In genomic region chr10:9497021-9497420, GRCm38 (mm10) we compare ENCODE assay signal across 22 mouse cellular contexts.
DNase-seq lines count a peak whose midpoint lies in the region; ATAC-seq and TF ChIP-seq lines count a peak whose summit lies in the region.
"Had no signal": no experiment of that assay in that cellular context is flagged by ENCODE, and none has a peak within 500 bp of the region (broad histone marks: within the 10 kb centered on the region; RNA-seq: fewer than 3 reads in every experiment).

No protein-coding gene starts in this region.

- no peak overlapping the region for H3K4me2 ChIP-seq in hindbrain, embryonic 16.5 days (ENCODE audit: low read length)
- H3K4me2 ChIP-seq: heart, embryonic 13.5 days; hindbrain, embryonic 15.5 days had no signal

- WGBS in hindbrain, embryonic 16.5 days = 100% methylated on average over 1 of the region's 1 CpGs

- TF ChIP-seq CTCF in C2C12 (IDR thresholded peaks at IDR 0.05; ENCODE audit: control insufficient read depth, insufficient read depth, insufficient read length) = no peak

- H3K79me3 ChIP-seq in C2C12 (ENCODE audit: low read depth) = no peaks in the 10 kb centered on the region

- no peaks in the 10 kb centered on the region for H3K36me3 ChIP-seq in C2C12 (ENCODE audit: control insufficient read depth, insufficient read depth)
- no peaks in the 10 kb centered on the region for H3K36me3 ChIP-seq in hindbrain, embryonic 16.5 days (ENCODE audit: control insufficient read depth, insufficient read depth, low read length)
- H3K36me3 ChIP-seq: embryonic facial prominence, embryonic 10.5 days; G1E; heart, embryonic 13.5 days; hindbrain, embryonic 15.5 days had no signal

- H3K79me2 ChIP-seq in C2C12 (ENCODE audit: control insufficient read depth, insufficient read depth) = no peaks in the 10 kb centered on the region

- H3K27me3 ChIP-seq in C2C12 (ENCODE audit: control insufficient read depth, insufficient read depth, insufficient read length) = no peaks in the 10 kb centered on the region
- H3K27me3 ChIP-seq in hindbrain, embryonic 16.5 days (replicated peaks; ENCODE audit: control insufficient read depth, insufficient read depth, low read length) = no peaks in the 10 kb centered on the region
- H3K27me3 ChIP-seq: CH12.LX; heart, embryonic 13.5 days; hindbrain, embryonic 15.5 days had no signal

- ATAC-seq in hindbrain, embryonic 16.5 days = no peak
- ATAC-seq: forebrain, embryonic 16.5 days had no signal

- no peak overlapping the region for H3K9ac ChIP-seq in hindbrain, embryonic 16.5 days (ENCODE audit: low read depth, low read length)
- H3K9ac ChIP-seq: heart, embryonic 13.5 days; hindbrain, embryonic 15.5 days had no signal

- H3K4me1 ChIP-seq in hindbrain, embryonic 16.5 days (ENCODE audit: control insufficient read depth, insufficient read depth, low read depth, low read length) = peaks cover 3% of the 10 kb centered on the region; the same call in 1 of the 2 replicates
- H3K4me1 ChIP-seq: heart, embryonic 13.5 days had no signal

- DNase-seq in MN1 (ENCODE audit: low spot score) = peak; percentile 62
- peak; percentile 54 for DNase-seq in ZHBTc4 (ENCODE audit: low read depth, low spot score)
- DNase-seq in gonadal fat pad, adult 2 months (ENCODE audit: low read depth) = peak; percentile 38
- DNase-seq in urinary bladder, adult 18-20 months (ENCODE audit: low spot score in 2 of 2) = no peak
- no peak for DNase-seq in kidney, postnatal 4 days
- DNase-seq: cerebellum, adult 2 months; cerebellum, postnatal 10 days; gastrocnemius, adult 2 months; gastrocnemius, postnatal 25 days; heart, adult 11 months; heart, postnatal 36 days; kidney, adult 11 months; kidney, adult 9 months had no signal

- H3K4me3 ChIP-seq in C2C12 (ENCODE audit: insufficient read depth, poor library complexity, severe bottlenecking) = no peak overlapping the region
- no peak overlapping the region for H3K4me3 ChIP-seq in hindbrain, embryonic 16.5 days (ENCODE audit: low read length)
- H3K4me3 ChIP-seq: embryonic facial prominence, embryonic 10.5 days; erythroblast, embryonic 14.5 days; gastrocnemius, adult 2 months; heart, embryonic 13.5 days; hindbrain, embryonic 15.5 days had no signal

- H3ac ChIP-seq in C2C12 (ENCODE audit: control insufficient read depth, insufficient read length, low read depth) = no peak overlapping the region

- no peak overlapping the region for H3K27ac ChIP-seq in hindbrain, embryonic 16.5 days (ENCODE audit: low read depth, low read length)
- H3K27ac ChIP-seq: embryonic facial prominence, embryonic 10.5 days; gastrocnemius, adult 2 months; heart, embryonic 13.5 days; hindbrain, embryonic 15.5 days had no signal

- H3K9me3 ChIP-seq in hindbrain, embryonic 16.5 days (ENCODE audit: control insufficient read depth, low read length) = no peaks in the 10 kb centered on the region
- H3K9me3 ChIP-seq: embryonic facial prominence, embryonic 10.5 days; G1E; heart, embryonic 13.5 days; hindbrain, embryonic 15.5 days had no signal

TF ChIP-seq in C2C12, 6 proteins besides CTCF, POLR2A, EP300 and RAD21:
- TF ChIP-seq CEBPB (IDR thresholded peaks at IDR 0.05; ENCODE audit: low read depth) (no peak), FOSL1 (IDR thresholded peaks at IDR 0.05; ENCODE audit: insufficient read depth, low read length, poor library complexity, severe bottlenecking) (no peak), MYOD1 (IDR thresholded peaks at IDR 0.05; ENCODE audit: control insufficient read depth, insufficient read length, low read depth) (no peak), MAX (IDR thresholded peaks at IDR 0.05) (peak; percentile 63)

Comparison
In these comparisons a context has a peak if more than half of its experiments do, and no peak if none do; other contexts are left out.
1. DNase-seq: peak in MN1 (single experiment), ZHBTc4 (single experiment) and gonadal fat pad, adult 2 months (single experiment); none in urinary bladder, adult 18-20 months (0 of 2) and kidney, postnatal 4 days (0 of 2).